Mouse (Mus musculus): ENCODE data around the gene Itga9.

DNA sequence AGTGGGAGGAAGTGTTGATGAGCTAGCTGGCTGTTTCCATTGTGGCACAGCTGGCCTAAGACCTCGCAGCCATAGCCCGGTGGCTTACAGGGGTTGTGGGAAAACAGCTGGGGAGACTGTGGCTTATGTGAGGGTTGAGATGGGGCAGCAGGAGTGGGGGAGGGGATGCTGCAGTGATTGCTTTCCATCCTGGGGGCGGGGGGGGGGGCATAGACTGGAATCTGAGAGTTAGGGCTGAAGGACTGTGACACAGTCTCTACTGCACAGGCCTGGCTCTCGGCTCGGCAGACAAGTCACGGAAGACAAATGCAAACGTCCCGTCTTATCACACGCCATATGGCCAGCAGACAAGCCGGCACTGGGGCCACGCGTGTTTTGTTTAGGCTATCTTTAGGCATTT, 94.4 kb downstream of the Itga9 start:
- TF ChIP-seq CTCF (IDR thresholded peaks at IDR 0.05; ENCODE audit: low read depth) (no peak), EP300 (IDR thresholded peaks at IDR 0.05; ENCODE audit: low read depth) (no peak)

Measured in heart, postnatal 0 days (tissue).